Mouse (Mus musculus) neural tube, embryonic 11.5 days (tissue): ENCODE results near the gene Ptgs2. TPM values are rescaled to one million over a fixed set of nuclear protein-coding genes. Genes with fewer than 3 reads are reported as not detected.

Experiments used
- ATAC-seq: fragments of 200-750 bp; cut with Nextera tagmentation; 2 replicates; pipeline ENCODE4 v1.8.0; 2017; ENCODE audit warnings: moderate number of reproducible peaks, mild to moderate bottlenecking, moderate TSS enrichment, moderate library complexity; ENCODE audit not compliant: insufficient read depth, low FRiP score, low TSS enrichment
- DNase-seq: peaks from one replicate; pipeline ENCODE4 v3.0.0-alpha.2; 2015; ENCODE audit warnings: low spot score
- H3K27ac ChIP-seq: fragments of 300-500 bp; sonication (generic); 2 replicates; pipeline ENCODE4 v1.5.1; 2014; ENCODE audit warnings: low read depth, mild to moderate bottlenecking, low read length
- H3K27me3 ChIP-seq: fragments of 300-500 bp; sonication (generic); 2 replicates; pipeline ENCODE4 v1.6.1; 2014; ENCODE audit warnings: mild to moderate bottlenecking, low read length, mixed read lengths; ENCODE audit not compliant: control insufficient read depth, insufficient read depth
- H3K36me3 ChIP-seq: fragments of 300-500 bp; sonication (generic); 2 replicates; pipeline ENCODE4 v1.6.1; 2014; ENCODE audit warnings: mild to moderate bottlenecking, low read length, moderate library complexity, mixed read lengths; ENCODE audit not compliant: control insufficient read depth, insufficient read depth
- H3K4me1 ChIP-seq: fragments of 300-500 bp; sonication (generic); 2 replicates; pipeline ENCODE4 v1.6.1; 2014; ENCODE audit warnings: low read length, mixed read lengths; ENCODE audit not compliant: control insufficient read depth, insufficient read depth
- H3K4me2 ChIP-seq: fragments of 300-500 bp; sonication (generic); 2 replicates; pipeline ENCODE4 v1.6.1; 2014; ENCODE audit warnings: low read depth, mild to moderate bottlenecking, moderate library complexity
- H3K4me3 ChIP-seq: fragments of 300-500 bp; sonication (generic); 2 replicates; pipeline ENCODE4 v1.5.1; 2014; ENCODE audit warnings: low read depth, low read length
- H3K9ac ChIP-seq: fragments of 300-500 bp; sonication (generic); 2 replicates; pipeline ENCODE4 v1.6.1; 2014; ENCODE audit warnings: mild to moderate bottlenecking, low read length
- H3K9me3 ChIP-seq: fragments of 300-500 bp; sonication (generic); 2 replicates; pipeline ENCODE4 v1.6.1; 2016; ENCODE audit warnings: low read length; ENCODE audit not compliant: control insufficient read depth
- WGBS: fragments of 180-500 bp; shearing (Covaris S2); extraction: QIAGEN DNeasy Blood & Tissue Kit; methylation state at CpG from one replicate; pipeline ENCODE4 v1.1.7; 2014; 5-methylcytosine and 5-hydroxymethylcytosine counted together
- microRNA-seq: library from miRNA; unstranded; fragments of <30 nt; microRNA quantifications from one replicate; pipeline ENCODE4, GENCODE M21; 2016
- polyA plus RNA-seq: library from polyadenylated mRNA; unstranded; fragments of >200 nt; fragmentation: Nextera tagmentation; extraction: Ambion mirVana; gene quantifications from 2 replicates; pipeline ENCODE4 v1.2.1, GENCODE M21; 2014

Ptgs2 gene
- polyA plus RNA-seq, 1 experiment from 2014 or later: not detected

GRCm38 (mm10) chr1:150135350-150135749 is 35.5 kb downstream of the Ptgs2 start:
- Histone ChIP-seq H3K27ac (no peak overlapping the region), H3K4me2 (no peak overlapping the region), H3K9ac (no peak overlapping the region), H3K4me1 (no peaks in the 10 kb centered on the region), H3K4me3 (no peak overlapping the region), H3K36me3 (no peaks in the 10 kb centered on the region), H3K9me3 (no peaks in the 10 kb centered on the region), H3K27me3 (no peaks in the 10 kb centered on the region)
- DNase-seq: no peak
- no peak for ATAC-seq

- DNase-seq (no peak), ATAC-seq (no peak)
- Histone ChIP-seq H3K36me3 (no peaks in the 10 kb centered on the region), H3K9me3 (no peaks in the 10 kb centered on the region), H3K27ac (no peak overlapping the region), H3K4me1 (no peaks in the 10 kb centered on the region), H3K4me3 (no peak overlapping the region), H3K9ac (no peak overlapping the region), H3K4me2 (no peak overlapping the region), H3K27me3 (no peaks in the 10 kb centered on the region)
- 87% methylated on average over 9 of the region's 9 CpGs for WGBS
These were observed 39.9 kb downstream of the Ptgs2 start for GRCm38 (mm10) chr1:150139730-150140129.

- H3K27ac ChIP-seq: no peak overlapping the region
- no peak for DNase-seq
- no peak overlapping the region for H3K9ac ChIP-seq
- WGBS: 86% methylated on average over 1 of the region's 1 CpGs
- H3K27me3 ChIP-seq: no peaks in the 10 kb centered on the region
- ATAC-seq: no peak
- H3K4me1 ChIP-seq: no peaks in the 10 kb centered on the region
- H3K36me3 ChIP-seq: no peaks in the 10 kb centered on the region
- H3K4me2 ChIP-seq: no peak overlapping the region
- no peak overlapping the region for H3K4me3 ChIP-seq
- no peaks in the 10 kb centered on the region for H3K9me3 ChIP-seq
These were observed 42.1 kb downstream of the Ptgs2 start for GRCm38 (mm10) chr1:150141939-150142338.

- no peak overlapping the region for H3K4me3 ChIP-seq
- 94% methylated on average over 1 of the region's 1 CpGs for WGBS
- no peak for DNase-seq
- no peaks in the 10 kb centered on the region for H3K9me3 ChIP-seq
- no peaks in the 10 kb centered on the region for H3K36me3 ChIP-seq
- H3K27ac ChIP-seq: no peak overlapping the region
- H3K4me1 ChIP-seq: no peaks in the 10 kb centered on the region
- H3K9ac ChIP-seq: no peak overlapping the region
- no peak overlapping the region for H3K4me2 ChIP-seq
- H3K27me3 ChIP-seq: no peaks in the 10 kb centered on the region
- ATAC-seq: no peak
These were observed 43.7 kb downstream of the Ptgs2 start for GRCm38 (mm10) chr1:150143578-150143977.

- Histone ChIP-seq H3K4me1 (no peaks in the 10 kb centered on the region), H3K9ac (no peak overlapping the region), H3K9me3 (no peaks in the 10 kb centered on the region), H3K27ac (no peak overlapping the region), H3K4me3 (no peak overlapping the region), H3K27me3 (no peaks in the 10 kb centered on the region), H3K4me2 (no peak overlapping the region), H3K36me3 (no peaks in the 10 kb centered on the region)
- no peak for ATAC-seq
- no peak for DNase-seq
- 89% methylated on average over 8 of the region's 8 CpGs for WGBS
These were observed 45.2 kb downstream of the Ptgs2 start for GRCm38 (mm10) chr1:150145049-150145448.

GRCm38 (mm10) chr1:150147272-150147671 is 47.4 kb downstream of the Ptgs2 start:
- H3K4me1 ChIP-seq: no peaks in the 10 kb centered on the region
- H3K4me2 ChIP-seq: no peak overlapping the region
- no peak overlapping the region for H3K9ac ChIP-seq
- WGBS: 86% methylated on average over 4 of the region's 4 CpGs
- H3K27ac ChIP-seq: no peak overlapping the region
- H3K27me3 ChIP-seq: no peaks in the 10 kb centered on the region
- ATAC-seq (no peak), DNase-seq (no peak)
- H3K36me3 ChIP-seq: no peaks in the 10 kb centered on the region
- H3K4me3 ChIP-seq: no peak overlapping the region
- no peaks in the 10 kb centered on the region for H3K9me3 ChIP-seq

- Histone ChIP-seq H3K4me3 (no peak overlapping the region), H3K27ac (no peak overlapping the region), H3K36me3 (no peaks in the 10 kb centered on the region), H3K4me2 (no peak overlapping the region), H3K4me1 (no peaks in the 10 kb centered on the region), H3K9me3 (no peaks in the 10 kb centered on the region), H3K9ac (no peak overlapping the region), H3K27me3 (no peaks in the 10 kb centered on the region)
- ATAC-seq (no peak), DNase-seq (no peak)
- WGBS: 70% methylated on average over 3 of the region's 3 CpGs
These were observed 51.6 kb downstream of the Ptgs2 start for GRCm38 (mm10) chr1:150151411-150151810.

Small RNA genes within 50 kb of the gene (microRNA-seq; reads per million reads assigned to microRNA genes)
- not detected for gene Gm44329

Other genes starting within 250 kb of the Ptgs2 start
- gene Pla2g4a, start 138.7 kb upstream of the Ptgs2 start, polyA plus RNA-seq: 4.7 and 5.4 TPM in 2 replicates
- not detected in 2 replicates for gene Pdc, start 219.4 kb downstream of the Ptgs2 start, polyA plus RNA-seq